Mouse (Mus musculus): ENCODE measurements at regions not wholly inside any gene's neighbourhood (a gene's known extent, or its start where the extent isn't known, plus 50 kb on each side); places are given as distances from the start of the nearest gene placed in this dataset. TPM values are rescaled to one million over a fixed set of nuclear protein-coding genes. Genes with fewer than 3 reads are reported as not detected.
A peak's percentile ranks its signal among the peaks of the same experiment; 100 is the strongest.

- H3K9me3 ChIP-seq (ENCODE audit: control insufficient read depth, low read length), result no peaks in the 10 kb centered on the region
- no peak overlapping the region for H3K9ac ChIP-seq (ENCODE audit: low read length)
- 87% methylated on average over 2 of the region's 2 CpGs for WGBS
- ATAC-seq (ENCODE audit: low read depth), result no peak
- no peaks in the 10 kb centered on the region for H3K27me3 ChIP-seq (ENCODE audit: control insufficient read depth, insufficient read depth, low read depth, low read length)
- no peaks in the 10 kb centered on the region for H3K36me3 ChIP-seq (ENCODE audit: control insufficient read depth, insufficient read depth, low read length)
- no peak overlapping the region for H3K4me2 ChIP-seq (ENCODE audit: low read depth, low read length)
- no peak overlapping the region for H3K27ac ChIP-seq (ENCODE audit: low read length)
- 0 out of 2 replicates have a peak, but pooled peaks cover 5% of the 10 kb centered on the region for H3K4me1 ChIP-seq (replicated peaks; ENCODE audit: control insufficient read depth, insufficient read depth, low read length)
- H3K4me3 ChIP-seq (ENCODE audit: low read length), result no peak overlapping the region
Measured at GRCm38 (mm10) chr7:115398202-115398601, 640.4 kb downstream of the Sox6 start.

GRCm38 (mm10) chr7:115399461-115399860 is 639.1 kb downstream of the Sox6 start:
- H3K9ac ChIP-seq (ENCODE audit: low read length), result no peak overlapping the region
- ATAC-seq (ENCODE audit: low read depth), result no peak
- H3K27me3 ChIP-seq (ENCODE audit: control insufficient read depth, insufficient read depth, low read depth, low read length), result no peaks in the 10 kb centered on the region
- H3K36me3 ChIP-seq (ENCODE audit: control insufficient read depth, insufficient read depth, low read length), result no peaks in the 10 kb centered on the region
- 0 out of 2 replicates have a peak, but pooled peaks cover 5% of the 10 kb centered on the region for H3K4me1 ChIP-seq (replicated peaks; ENCODE audit: control insufficient read depth, insufficient read depth, low read length)
- no peaks in the 10 kb centered on the region for H3K9me3 ChIP-seq (ENCODE audit: control insufficient read depth, low read length)
- no peak overlapping the region for H3K27ac ChIP-seq (ENCODE audit: low read length)
- no peak overlapping the region for H3K4me3 ChIP-seq (ENCODE audit: low read length)
- H3K4me2 ChIP-seq (ENCODE audit: low read depth, low read length), result no peak overlapping the region
- 46% methylated on average over 3 of the region's 3 CpGs for WGBS

GRCm38 (mm10) chr7:115407889-115408288 is 630.7 kb downstream of the Sox6 start:
- H3K4me3 ChIP-seq (ENCODE audit: low read length), result no peak overlapping the region
- H3K27ac ChIP-seq (ENCODE audit: low read length), result no peak overlapping the region
- H3K4me1 ChIP-seq (replicated peaks; ENCODE audit: control insufficient read depth, insufficient read depth, low read length), result peaks cover 8% of the 10 kb centered on the region
- no peak overlapping the region for H3K9ac ChIP-seq (ENCODE audit: low read length)
- no peak for ATAC-seq (ENCODE audit: low read depth)
- no peak overlapping the region for H3K4me2 ChIP-seq (ENCODE audit: low read depth, low read length)
- WGBS, result 84% methylated on average over 3 of the region's 3 CpGs
- H3K9me3 ChIP-seq (ENCODE audit: control insufficient read depth, low read length), result no peaks in the 10 kb centered on the region
- H3K27me3 ChIP-seq (ENCODE audit: control insufficient read depth, insufficient read depth, low read depth, low read length), result peaks cover 12% of the 10 kb centered on the region
- no peaks in the 10 kb centered on the region for H3K36me3 ChIP-seq (ENCODE audit: control insufficient read depth, insufficient read depth, low read length)

GRCm38 (mm10) chr7:115408915-115409314 is 629.7 kb downstream of the Sox6 start:
- ATAC-seq (ENCODE audit: low read depth), result no peak
- no peak overlapping the region for H3K27ac ChIP-seq (ENCODE audit: low read length)
- 47% methylated on average over 2 of the region's 2 CpGs for WGBS

GRCm38 (mm10) chr7:115410501-115411230 is 627.9 kb downstream of the Sox6 start:
- ATAC-seq (ENCODE audit: low read depth), result peak; percentile 56
- WGBS, result 43% methylated on average over 17 of the region's 17 CpGs
- H3K36me3 ChIP-seq (ENCODE audit: control insufficient read depth, insufficient read depth, low read length), result no peaks in the 10 kb centered on the region
- H3K9me3 ChIP-seq (ENCODE audit: control insufficient read depth, low read length), result no peaks in the 10 kb centered on the region
- H3K27me3 ChIP-seq (ENCODE audit: control insufficient read depth, insufficient read depth, low read depth, low read length), result peaks cover 18% of the 10 kb centered on the region
- no peak overlapping the region for H3K4me2 ChIP-seq (ENCODE audit: low read depth, low read length)
- H3K9ac ChIP-seq (ENCODE audit: low read length), result no peak overlapping the region
- peaks cover 8% of the 10 kb centered on the region for H3K4me1 ChIP-seq (replicated peaks; ENCODE audit: control insufficient read depth, insufficient read depth, low read length)
- no peak overlapping the region for H3K4me3 ChIP-seq (ENCODE audit: low read length)
- no peak overlapping the region for H3K27ac ChIP-seq (ENCODE audit: low read length)

More at GRCm38 (mm10) chr7:115408915-115409314, 629.7 kb downstream of the Sox6 start:
- H3K9ac ChIP-seq (ENCODE audit: low read length), result no peak overlapping the region
- H3K27me3 ChIP-seq (ENCODE audit: control insufficient read depth, insufficient read depth, low read depth, low read length), result peaks cover 15% of the 10 kb centered on the region
- no peaks in the 10 kb centered on the region for H3K36me3 ChIP-seq (ENCODE audit: control insufficient read depth, insufficient read depth, low read length)
- H3K4me2 ChIP-seq (ENCODE audit: low read depth, low read length), result no peak overlapping the region
- H3K4me1 ChIP-seq (replicated peaks; ENCODE audit: control insufficient read depth, insufficient read depth, low read length), result peaks cover 8% of the 10 kb centered on the region
- no peak overlapping the region for H3K4me3 ChIP-seq (ENCODE audit: low read length)
- H3K9me3 ChIP-seq (ENCODE audit: control insufficient read depth, low read length), result no peaks in the 10 kb centered on the region

- H3K27ac ChIP-seq (ENCODE audit: low read length), result no peak overlapping the region
- H3K9ac ChIP-seq (ENCODE audit: low read length), result 0 out of 2 replicates have a peak overlapping the region, but pooled peaks have one; percentile 1
- ATAC-seq (ENCODE audit: low read depth), result peak; percentile 83
- H3K27me3 ChIP-seq (ENCODE audit: control insufficient read depth, insufficient read depth, low read depth, low read length), result peaks cover 15% of the 10 kb centered on the region
- H3K36me3 ChIP-seq (ENCODE audit: control insufficient read depth, insufficient read depth, low read length), result no peaks in the 10 kb centered on the region
- WGBS, result 34% methylated on average over 2 of the region's 2 CpGs
- H3K4me1 ChIP-seq (replicated peaks; ENCODE audit: control insufficient read depth, insufficient read depth, low read length), result peaks cover 8% of the 10 kb centered on the region
- H3K9me3 ChIP-seq (ENCODE audit: control insufficient read depth, low read length), result no peaks in the 10 kb centered on the region
- H3K4me3 ChIP-seq (ENCODE audit: low read length), result no peak overlapping the region
- H3K4me2 ChIP-seq (ENCODE audit: low read depth, low read length), result no peak overlapping the region
Measured at GRCm38 (mm10) chr7:115411456-115411855, 627.1 kb downstream of the Sox6 start.

- no peak overlapping the region for H3K27ac ChIP-seq (ENCODE audit: low read length)
- no peaks in the 10 kb centered on the region for H3K9me3 ChIP-seq (ENCODE audit: control insufficient read depth, low read length)
- peaks cover 8% of the 10 kb centered on the region for H3K4me1 ChIP-seq (replicated peaks; ENCODE audit: control insufficient read depth, insufficient read depth, low read length)
- H3K27me3 ChIP-seq (ENCODE audit: control insufficient read depth, insufficient read depth, low read depth, low read length), result peaks cover 6% of the 10 kb centered on the region; the same call in 1 of the 2 replicates
- H3K36me3 ChIP-seq (ENCODE audit: control insufficient read depth, insufficient read depth, low read length), result no peaks in the 10 kb centered on the region
- no peak overlapping the region for H3K4me2 ChIP-seq (ENCODE audit: low read depth, low read length)
- no peak overlapping the region for H3K9ac ChIP-seq (ENCODE audit: low read length)
- H3K4me3 ChIP-seq (ENCODE audit: low read length), result no peak overlapping the region
- WGBS, result 22% methylated on average over 5 of the region's 5 CpGs
- ATAC-seq (ENCODE audit: low read depth), result no peak
Measured at GRCm38 (mm10) chr7:115415147-115415561, 623.4 kb downstream of the Sox6 start.

Small RNAs in the stretch of these regions (microRNA-seq; reads per million reads assigned to microRNA genes)
- not detected for gene Gm27684
